Mouse (Mus musculus): ENCODE results near the gene Itsn1. TPM values are rescaled to one million over a fixed set of nuclear protein-coding genes. Genes with fewer than 3 reads are reported as not detected.

Gene Itsn1
- polyA plus RNA-seq, 2 experiments: 31.4 to 46.8 TPM

- Histone ChIP-seq H3K27ac (peak overlapping the region; percentile 95), H3K27me3 (ENCODE audit: control insufficient read depth, insufficient read depth, low read length) (no peaks in the 10 kb centered on the region), H3K36me3 (replicated peaks; ENCODE audit: control insufficient read depth, insufficient read depth, low read depth) (peaks cover 3% of the 10 kb centered on the region), H3K9ac (replicated peaks) (peak overlapping the region; percentile 60), H3K4me2 (ENCODE audit: low read depth) (peak overlapping the region; percentile 50), H3K9me3 (ENCODE audit: control insufficient read depth, low read length) (no peaks in the 10 kb centered on the region), H3K4me3 (ENCODE audit: insufficient read depth in 1 of 2, low read depth in 2 of 2, low read length in 2 of 2) (no peak overlapping the region), H3K4me1 (replicated peaks; ENCODE audit: control insufficient read depth in 2 of 2, insufficient read depth in 2 of 2, low read length in 1 of 2) (peaks cover 22 to 23% of the 10 kb centered on the region in 2 experiments)
- no peak for TF ChIP-seq EP300 (IDR thresholded peaks at IDR 0.05; ENCODE audit: low read depth)
- TF ChIP-seq CTCF (IDR thresholded peaks at IDR 0.05; ENCODE audit: low read depth): no peak
- peak in 2 of 3 experiments; percentile 16 to 36 for DNase-seq (ENCODE audit: low read depth in 3 of 3, low spot score in 3 of 3)
- WGBS (ENCODE audit: insufficient replicate concordance): 15% methylated on average over 4 of the region's 4 CpGs
- peak; percentile 74 for ATAC-seq (ENCODE audit: insufficient read depth)
Measured at GRCm38 (mm10) chr16:91717399-91717798, 11.7 kb upstream of the Itsn1 start.

- H3K9me3 ChIP-seq (ENCODE audit: control insufficient read depth, low read length): no peaks in the 10 kb centered on the region
- H3K4me3 ChIP-seq (ENCODE audit: insufficient read depth in 1 of 2, low read depth in 2 of 2, low read length in 2 of 2): no peak overlapping the region
- no peaks in the 10 kb centered on the region; the same call in 1 of the 2 replicates for H3K36me3 ChIP-seq (replicated peaks; ENCODE audit: control insufficient read depth, insufficient read depth, low read depth)
- no peak overlapping the region for H3K4me2 ChIP-seq (ENCODE audit: low read depth)
- H3K27ac ChIP-seq: no peak overlapping the region
- peak in 1 of 3 experiments; percentile 23 for DNase-seq (ENCODE audit: low read depth in 3 of 3, low spot score in 3 of 3)
- TF ChIP-seq EP300 (IDR thresholded peaks at IDR 0.05; ENCODE audit: low read depth): no peak
- peak; percentile 89 for TF ChIP-seq CTCF (IDR thresholded peaks at IDR 0.05; ENCODE audit: low read depth)
- no peak for ATAC-seq (ENCODE audit: insufficient read depth)
- H3K4me1 ChIP-seq (replicated peaks; ENCODE audit: control insufficient read depth in 2 of 2, insufficient read depth in 2 of 2, low read length in 1 of 2): peaks cover 9 to 11% of the 10 kb centered on the region in 2 experiments
- WGBS (ENCODE audit: insufficient replicate concordance): 39% methylated on average over 3 of the region's 3 CpGs
- H3K27me3 ChIP-seq (ENCODE audit: control insufficient read depth, insufficient read depth, low read length): peaks cover under 1% of the 10 kb centered on the region; the same call in 1 of the 2 replicates
- H3K9ac ChIP-seq (replicated peaks): no peak overlapping the region
Measured at GRCm38 (mm10) chr16:91724247-91724646, 4.8 kb upstream of the Itsn1 start.

GRCm38 (mm10) chr16:91727433-91727832 lies 1.6 kb upstream of the Itsn1 start:
- H3K4me1 ChIP-seq (replicated peaks; ENCODE audit: control insufficient read depth in 2 of 2, insufficient read depth in 2 of 2, low read length in 1 of 2): peaks cover 9 to 11% of the 10 kb centered on the region in 2 experiments

GRCm38 (mm10) chr16:91728123-91729065 lies 687 bp upstream of the Itsn1 start, which contains the start of gene Cryzl1:
Gene Cryzl1, minus strand, starts transcription at chr16:91728975.
- Histone ChIP-seq H3K4me2 (ENCODE audit: low read depth) (peak within 1 kb of the TSS; percentile 79), H3K9ac (replicated peaks) (peak within 1 kb of the TSS; percentile 68), H3K4me1 (replicated peaks; ENCODE audit: control insufficient read depth in 2 of 2, insufficient read depth in 2 of 2, low read length in 1 of 2) (peaks cover 9 to 11% of the 10 kb centered on the region in 2 experiments), H3K4me3 (ENCODE audit: insufficient read depth in 1 of 2, low read depth in 2 of 2, low read length in 2 of 2) (peak within 1 kb of the TSS; percentile 72 to 90), H3K9me3 (ENCODE audit: control insufficient read depth, low read length) (no peaks in the 10 kb centered on the region), H3K36me3 (replicated peaks; ENCODE audit: control insufficient read depth, insufficient read depth, low read depth) (no peaks in the 10 kb centered on the region), H3K27me3 (ENCODE audit: control insufficient read depth, insufficient read depth, low read length) (peaks cover 38% of the 10 kb centered on the region), H3K27ac (peak within 1 kb of the TSS; percentile 72)
- under 1% methylated on average over 46 of the region's 46 CpGs for WGBS (ENCODE audit: insufficient replicate concordance)
- DNase-seq (ENCODE audit: low read depth in 3 of 3, low spot score in 3 of 3) (peak; percentile 98 to 99 (median 99)), ATAC-seq (ENCODE audit: insufficient read depth) (peak; percentile 95)
- TF ChIP-seq CTCF (IDR thresholded peaks at IDR 0.05; ENCODE audit: low read depth) (no peak), EP300 (IDR thresholded peaks at IDR 0.05; ENCODE audit: low read depth) (no peak)

More at GRCm38 (mm10) chr16:91727433-91727832, 1.6 kb upstream of the Itsn1 start:
- TF ChIP-seq EP300 (IDR thresholded peaks at IDR 0.05; ENCODE audit: low read depth) (no peak), CTCF (IDR thresholded peaks at IDR 0.05; ENCODE audit: low read depth) (no peak)
- Histone ChIP-seq H3K36me3 (replicated peaks; ENCODE audit: control insufficient read depth, insufficient read depth, low read depth) (no peaks in the 10 kb centered on the region), H3K9ac (replicated peaks) (peak overlapping the region; percentile 68), H3K4me3 (ENCODE audit: insufficient read depth in 1 of 2, low read depth in 2 of 2, low read length in 2 of 2) (peak overlapping the region; percentile 72 to 90; a peak in 3 of 4 replicates), H3K27me3 (ENCODE audit: control insufficient read depth, insufficient read depth, low read length) (peaks cover 32% of the 10 kb centered on the region), H3K4me2 (ENCODE audit: low read depth) (peak overlapping the region; percentile 79), H3K27ac (peak overlapping the region; percentile 72), H3K9me3 (ENCODE audit: control insufficient read depth, low read length) (no peaks in the 10 kb centered on the region)
- ATAC-seq (ENCODE audit: insufficient read depth): no peak
- peak in 2 of 3 experiments; percentile 46 to 47 for DNase-seq (ENCODE audit: low read depth in 3 of 3, low spot score in 3 of 3)
- 81% methylated on average over 15 of the region's 15 CpGs for WGBS (ENCODE audit: insufficient replicate concordance)

Data from liver, embryonic 14.5 days (tissue).